In the genomic region with DNA sequence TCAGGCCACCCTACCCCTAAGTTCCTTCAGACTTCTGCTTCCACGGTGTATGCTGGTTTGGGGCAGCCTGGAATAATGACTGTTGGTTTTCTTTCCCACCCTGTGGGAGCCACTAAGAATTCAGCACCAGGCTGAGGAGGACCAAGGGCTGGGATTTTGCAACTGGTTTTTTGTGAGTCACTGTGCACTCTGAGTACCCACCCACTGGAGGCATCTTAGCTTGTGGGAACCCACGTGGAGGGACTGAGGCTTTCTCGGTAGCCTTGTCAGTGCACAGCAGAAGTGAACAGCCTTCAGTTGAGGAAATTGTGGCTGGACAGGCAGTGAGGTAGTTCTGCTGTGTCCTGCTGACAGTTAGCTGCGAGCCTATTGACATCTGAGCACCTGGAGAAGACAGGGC, we compare ENCODE assay signal across 20 mouse cellular contexts. TPM values are rescaled to one million over a fixed set of nuclear protein-coding genes. Genes with fewer than 3 reads are reported as not detected.
DNase-seq lines count a peak whose midpoint lies in the region; ATAC-seq and TF ChIP-seq lines count a peak whose summit lies in the region.
"Had no signal": no experiment of that assay in that cellular context is flagged by ENCODE, and none has a peak within 500 bp of the region (broad histone marks: within the 10 kb centered on the region; RNA-seq: fewer than 3 reads in every experiment).

Gene Cd244a, plus strand, starts transcription at position 296 of the 400 bp plus-strand sequence.

- peak; percentile 50; the same call in 1 of the 2 replicates for ATAC-seq in lung, postnatal 0 days
- ATAC-seq in forebrain, embryonic 12.5 days (ENCODE audit: low FRiP score), result no peak
- ATAC-seq: intestine, embryonic 15.5 days; midbrain, embryonic 16.5 days had no signal

- intact Hi-C loops in gastrocnemius, postnatal 14 days (cut with DNase I; ENCODE audit: low total_unique reads), result no loop called here
- intact Hi-C loops in gastrocnemius, adult 2 months (cut with DNase I), result no loop called here

- H3K27ac ChIP-seq in kidney, adult 2 months (ENCODE audit: insufficient read depth, low read depth, low read length), result no peak within 1 kb of the TSS
- no peak within 1 kb of the TSS for H3K27ac ChIP-seq in lung, postnatal 0 days (ENCODE audit: low read length)
- no peak within 1 kb of the TSS for H3K27ac ChIP-seq in forebrain, embryonic 12.5 days
- H3K27ac ChIP-seq in gastrocnemius, adult 2 months, result no peak within 1 kb of the TSS
- H3K27ac ChIP-seq: heart, embryonic 13.5 days; hindbrain, embryonic 10.5 days; intestine, embryonic 15.5 days; limb, embryonic 12.5 days; lung, embryonic 15.5 days had no signal

- no peaks in the 10 kb centered on the region for H3K9me3 ChIP-seq in lung, postnatal 0 days (ENCODE audit: low read length)
- H3K9me3 ChIP-seq in forebrain, embryonic 12.5 days, result no peaks in the 10 kb centered on the region
- H3K9me3 ChIP-seq: heart, embryonic 13.5 days; hindbrain, embryonic 10.5 days; intestine, embryonic 15.5 days; limb, embryonic 12.5 days; lung, embryonic 15.5 days had no signal

- no peak for TF ChIP-seq EP300 in lung, postnatal 0 days (IDR thresholded peaks at IDR 0.05)

- WGBS in kidney, adult 2 months, result 72% methylated on average over 4 of the region's 4 CpGs
- 63% methylated on average over 4 of the region's 4 CpGs for WGBS in lung, postnatal 0 days
- WGBS in forebrain, embryonic 12.5 days, result 86% methylated on average over 4 of the region's 4 CpGs

- no peak within 1 kb of the TSS for H3K9ac ChIP-seq in lung, postnatal 0 days (replicated peaks; ENCODE audit: low read depth)
- H3K9ac ChIP-seq in forebrain, embryonic 12.5 days, result no peak within 1 kb of the TSS
- H3K9ac ChIP-seq: heart, embryonic 13.5 days; intestine, embryonic 15.5 days; limb, embryonic 12.5 days; lung, embryonic 15.5 days had no signal

- DNase-seq in kidney, adult 2 months, result peak; percentile 12
- no peak for DNase-seq in kidney, postnatal 25 days
- DNase-seq in B cell, adult 2 months, result peak; percentile 32 to 38
- DNase-seq in lung, postnatal 0 days (ENCODE audit: low spot score), result peak; percentile 50
- DNase-seq in monocyte, adult 2 months (ENCODE audit: low read depth in 1 of 2, low spot score in 2 of 2), result peak; percentile 68 to 71
- no peak for DNase-seq in gastrocnemius, postnatal 14 days
- no peak for DNase-seq in gastrocnemius, adult 2 months
- DNase-seq: adrenal gland, adult 8-10 months; cerebellum, adult 11 months; embryo, embryonic 11 days; kidney, postnatal 14 days; thymus, postnatal 36 days had no signal

- no peak within 1 kb of the TSS for H3K4me2 ChIP-seq in lung, postnatal 0 days (replicated peaks; ENCODE audit: low read depth, low read length)
- no peak within 1 kb of the TSS for H3K4me2 ChIP-seq in forebrain, embryonic 12.5 days
- H3K4me2 ChIP-seq: heart, embryonic 13.5 days; intestine, embryonic 15.5 days; limb, embryonic 12.5 days; lung, embryonic 15.5 days had no signal

- H3K36me3 ChIP-seq in kidney, adult 2 months (ENCODE audit: control insufficient read depth, insufficient read depth, low read length), result no peaks in the 10 kb centered on the region
- H3K36me3 ChIP-seq in lung, postnatal 0 days (ENCODE audit: insufficient read depth, low read length), result no peaks in the 10 kb centered on the region
- no peaks in the 10 kb centered on the region for H3K36me3 ChIP-seq in forebrain, embryonic 12.5 days (replicated peaks)
- H3K36me3 ChIP-seq: heart, embryonic 13.5 days; hindbrain, embryonic 10.5 days; intestine, embryonic 15.5 days; limb, embryonic 12.5 days; lung, embryonic 15.5 days had no signal

- TF ChIP-seq POLR2A in kidney, adult 2 months (IDR thresholded peaks at IDR 0.05; ENCODE audit: low read depth, low read length), result no peak

- no peak within 1 kb of the TSS for H3K4me3 ChIP-seq in kidney, adult 2 months (ENCODE audit: insufficient read depth, low read depth, low read length)
- no peak within 1 kb of the TSS for H3K4me3 ChIP-seq in lung, postnatal 0 days (ENCODE audit: low read depth, low read length)
- no peak within 1 kb of the TSS for H3K4me3 ChIP-seq in forebrain, embryonic 12.5 days (replicated peaks)
- H3K4me3 ChIP-seq in gastrocnemius, adult 2 months, result no peak within 1 kb of the TSS
- H3K4me3 ChIP-seq: heart, embryonic 13.5 days; hindbrain, embryonic 10.5 days; intestine, embryonic 15.5 days; limb, embryonic 12.5 days; lung, embryonic 15.5 days had no signal

- H3K4me1 ChIP-seq in kidney, adult 2 months (ENCODE audit: control insufficient read depth, insufficient read depth, low read length), result no peaks in the 10 kb centered on the region
- H3K4me1 ChIP-seq in lung, postnatal 0 days (ENCODE audit: insufficient read depth, low read depth, low read length), result no peaks in the 10 kb centered on the region
- H3K4me1 ChIP-seq in forebrain, embryonic 12.5 days, result no peaks in the 10 kb centered on the region
- H3K4me1 ChIP-seq: intestine, embryonic 15.5 days; limb, embryonic 12.5 days; lung, embryonic 15.5 days had no signal

- H3K27me3 ChIP-seq in kidney, adult 2 months (replicated peaks; ENCODE audit: control insufficient read depth, insufficient read depth, low read length), result no peaks in the 10 kb centered on the region
- H3K27me3 ChIP-seq in lung, postnatal 0 days (replicated peaks; ENCODE audit: insufficient read depth, low read length), result no peaks in the 10 kb centered on the region
- H3K27me3 ChIP-seq in forebrain, embryonic 12.5 days, result no peaks in the 10 kb centered on the region
- H3K27me3 ChIP-seq: heart, embryonic 13.5 days; intestine, embryonic 15.5 days; limb, embryonic 12.5 days; lung, embryonic 15.5 days had no signal

- no peak for TF ChIP-seq CTCF in kidney, adult 2 months (conservative IDR thresholded peaks at IDR 0.05; ENCODE audit: insufficient read depth, insufficient read length, low read depth, low read length)
- no peak for TF ChIP-seq CTCF in lung, postnatal 0 days (IDR thresholded peaks at IDR 0.05)
- no peak for TF ChIP-seq CTCF in gastrocnemius, adult 2 months (IDR thresholded peaks at IDR 0.05)

RNA-seq across cellular contexts. Expression of gene Cd244a, which starts in this region (rescaled TPM):
- polyA plus RNA-seq in kidney, adult 2 months (2012; rRNA removed), result 0.11 and 0.53 TPM in 2 replicates
- polyA plus RNA-seq in lung, postnatal 0 days (2015; fragmentation: Nextera tagmentation; extraction: Ambion mirVana), result 1.7 and 1.8 TPM in 2 replicates
- not detected in 2 replicates for polyA plus RNA-seq in forebrain, embryonic 12.5 days (2016; fragmentation: Nextera tagmentation; extraction: Ambion mirVana)
- total RNA-seq in gastrocnemius, postnatal 14 days (2021), result not detected
- under 1 TPM; 0.10 to 0.11 TPM for total RNA-seq in gastrocnemius, adult 2 months (2021)
- polyA plus RNA-seq: hindbrain, embryonic 10.5 days; midbrain, embryonic 16.5 days; neural tube, embryonic 14.5 days had no signal

Comparison
In these comparisons a context has a peak if more than half of its experiments do, and no peak if none do; other contexts are left out.
1. Peak in DNase-seq in kidney, adult 2 months; RNA of the gene not detected or under 1 TPM.
2. DNase-seq: peak in B cell, adult 2 months (2 of 2), lung, postnatal 0 days (single experiment) and monocyte, adult 2 months (2 of 2); none in kidney, postnatal 25 days (0 of 2), gastrocnemius, postnatal 14 days (single experiment) and gastrocnemius, adult 2 months (single experiment).